14 mouse cellular contexts compared by ENCODE assay signal in the genomic region with DNA sequence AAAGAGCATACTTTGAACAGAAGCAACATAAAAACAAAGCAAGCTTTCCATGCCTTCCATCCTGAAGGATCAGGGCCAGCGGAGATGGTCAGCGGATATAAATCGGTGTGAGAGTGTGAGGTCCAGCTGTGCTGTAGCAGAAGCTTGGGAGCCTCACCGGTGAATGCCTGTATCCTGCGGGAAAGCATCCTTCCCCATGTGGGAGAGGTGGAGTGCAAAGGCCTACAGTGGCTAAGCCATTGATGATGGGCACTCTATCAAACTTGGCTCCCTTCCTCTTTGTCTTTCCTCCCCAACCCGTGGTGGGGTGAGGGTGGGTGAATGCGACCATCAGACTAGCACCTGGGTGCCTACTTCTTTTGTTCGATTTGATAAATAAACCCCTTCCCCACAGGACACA.
DNase-seq lines count a peak whose midpoint lies in the region.
"Had no signal": no experiment of that assay in that cellular context is flagged by ENCODE, and none has a peak within 500 bp of the region (broad histone marks: within the 10 kb centered on the region; RNA-seq: fewer than 3 reads in every experiment).

No protein-coding gene starts in this region.

- DNase-seq in heart, adult 11 months = peak; percentile 69
- no peak for DNase-seq in heart, postnatal 25 days (ENCODE audit: low spot score)
- DNase-seq in layer of hippocampus, postnatal 10 days (ENCODE audit: low spot score in 2 of 2) = peak; percentile 2 to 8
- no peak for DNase-seq in layer of hippocampus, adult 8-10 months (ENCODE audit: low spot score in 2 of 2)
- DNase-seq: adrenal gland, adult 2 months; adrenal gland, postnatal 10 days; adrenal gland, postnatal 25 days; cerebellum, adult 11 months; cerebellum, adult 18-20 months; cerebellum, adult 8-10 months; cerebellum, adult 9-11 months; cerebellum, postnatal 14 days; cerebellum, postnatal 36 days; embryo, embryonic 11 days had no signal

- intact Hi-C loops in heart, postnatal 25 days (cut with DNase I) = no loop called here

Comparison
In these comparisons a context has a peak if more than half of its experiments do, and no peak if none do; other contexts are left out.
1. DNase-seq: peak in heart, adult 11 months (single experiment) and layer of hippocampus, postnatal 10 days (2 of 2); none in heart, postnatal 25 days (single experiment) and layer of hippocampus, adult 8-10 months (0 of 2).